Mouse (Mus musculus) fat pad, adult 2 months (tissue): ENCODE measurements at regions not wholly inside any gene's neighbourhood (a gene's known extent, or its start where the extent isn't known, plus 50 kb on each side); places are given as distances from the start of the nearest gene placed in this dataset.

ENCODE experiments used
- DNase-seq: peaks from one replicate; pipeline ENCODE4 v3.0.0-alpha.2; 2011; ENCODE audit warnings: low read depth, low spot score; ENCODE audit errors: extremely low read depth

- no peak for DNase-seq
These were observed 364.7 kb downstream of the Samd5 start for GRCm38 (mm10) chr10:9310346-9310745.

- no peak for DNase-seq
These were observed 379.0 kb downstream of the Samd5 start for GRCm38 (mm10) chr10:9296055-9296454.

DNA sequence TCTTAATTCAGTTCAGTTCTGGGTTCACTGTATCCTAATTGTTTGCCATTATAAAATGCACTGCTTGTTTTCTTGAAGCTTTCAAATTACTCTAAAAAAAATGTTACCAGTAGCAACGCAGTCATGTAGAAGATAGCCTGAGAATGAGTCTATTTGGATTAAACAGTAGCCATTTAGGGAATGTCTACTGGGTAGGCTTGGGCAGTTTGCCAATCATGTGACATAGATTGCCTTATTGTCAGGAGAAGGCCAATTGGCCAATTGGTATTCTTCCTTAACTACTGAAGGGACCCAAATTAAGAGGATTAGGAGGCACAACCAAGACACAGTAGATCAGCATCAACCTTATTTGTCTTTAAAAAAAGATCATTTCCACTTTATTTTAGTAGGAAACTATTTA is 379.7 kb downstream of the Samd5 start:
- DNase-seq: no peak

DNA sequence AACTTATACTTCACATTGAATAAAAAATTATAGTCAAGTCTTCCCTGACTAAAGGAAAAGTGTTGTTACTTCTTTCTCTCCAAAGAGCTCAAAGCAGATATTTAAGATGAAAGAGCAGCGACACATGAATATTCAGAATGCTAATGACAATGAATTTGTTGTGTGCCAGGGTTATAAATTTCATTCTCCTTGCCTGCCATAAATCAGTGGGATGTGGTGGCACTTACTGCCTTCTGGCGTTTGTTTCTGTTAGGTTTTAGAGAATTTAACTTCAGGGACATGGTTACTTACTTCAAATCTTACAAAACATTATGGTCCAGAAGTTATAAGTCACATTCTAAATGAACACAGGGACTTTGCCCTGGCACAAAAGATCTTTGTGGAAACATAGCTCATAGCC is 380.4 kb downstream of the Samd5 start:
- DNase-seq: no peak

- DNase-seq: no peak
These were observed 383.4 kb downstream of the Samd5 start for GRCm38 (mm10) chr10:9291456-9292146.

DNA sequence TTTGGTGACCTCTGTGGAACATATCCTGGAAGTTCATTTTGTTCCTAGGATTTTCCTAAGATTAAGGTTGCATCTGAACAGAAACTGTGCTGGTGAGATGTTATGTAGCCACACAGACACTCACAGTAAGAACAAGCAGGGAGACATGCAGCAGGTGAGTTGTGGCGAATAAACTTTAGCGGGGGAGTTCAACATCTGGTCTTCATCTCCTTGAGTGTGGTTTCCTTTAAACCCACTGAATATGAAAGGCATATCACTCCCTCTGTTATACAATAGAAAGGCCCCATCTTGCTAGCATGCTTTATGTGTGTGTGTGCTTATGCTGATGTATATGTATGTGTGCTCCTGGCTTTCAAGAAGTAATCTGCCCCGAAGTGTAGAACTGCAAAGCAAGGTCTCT is 387.1 kb upstream of the Sash1 start:
- no peak for DNase-seq

DNA sequence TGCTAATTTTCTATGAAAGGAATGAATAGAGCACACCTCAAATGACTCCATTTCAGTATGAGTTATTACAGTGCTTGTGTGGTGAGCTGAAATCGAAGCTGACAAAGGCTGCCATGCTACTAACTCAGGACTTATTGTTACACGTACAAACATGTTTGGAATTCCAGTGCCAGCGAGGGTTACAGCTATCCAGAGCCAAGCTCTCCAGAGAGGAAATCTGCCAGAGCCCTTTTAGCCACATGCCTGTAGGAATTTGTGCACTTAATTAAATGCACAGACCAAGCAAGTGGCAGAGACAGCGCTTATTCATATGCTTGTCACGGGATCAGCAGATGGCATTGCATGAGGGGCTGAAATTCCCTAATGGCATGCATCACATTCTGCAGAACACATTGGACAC is 386.4 kb upstream of the Sash1 start:
- DNase-seq: peak; percentile 74

DNA sequence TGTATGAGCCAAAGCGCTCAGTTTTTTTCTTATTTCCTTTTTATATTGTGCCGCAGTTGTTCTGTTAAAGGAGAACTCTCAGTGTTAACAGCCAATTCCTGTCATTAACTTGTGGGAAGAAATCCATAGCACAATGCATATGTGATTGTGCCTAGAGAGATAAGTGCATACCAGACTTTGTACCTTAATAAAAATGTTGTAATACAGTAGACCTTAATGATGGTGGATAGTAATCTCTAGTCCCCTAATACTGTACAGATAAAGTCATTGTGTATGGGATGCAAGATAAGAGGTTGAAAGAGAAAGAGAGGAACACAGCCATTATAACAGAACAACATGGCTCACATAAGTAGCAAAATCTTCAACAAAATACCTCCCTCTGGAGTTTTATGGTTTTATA is 379.7 kb upstream of the Sash1 start:
- no peak for DNase-seq

GRCm38 (mm10) chr10:9264309-9265000 is 378.6 kb upstream of the Sash1 start:
- DNase-seq: no peak

DNA sequence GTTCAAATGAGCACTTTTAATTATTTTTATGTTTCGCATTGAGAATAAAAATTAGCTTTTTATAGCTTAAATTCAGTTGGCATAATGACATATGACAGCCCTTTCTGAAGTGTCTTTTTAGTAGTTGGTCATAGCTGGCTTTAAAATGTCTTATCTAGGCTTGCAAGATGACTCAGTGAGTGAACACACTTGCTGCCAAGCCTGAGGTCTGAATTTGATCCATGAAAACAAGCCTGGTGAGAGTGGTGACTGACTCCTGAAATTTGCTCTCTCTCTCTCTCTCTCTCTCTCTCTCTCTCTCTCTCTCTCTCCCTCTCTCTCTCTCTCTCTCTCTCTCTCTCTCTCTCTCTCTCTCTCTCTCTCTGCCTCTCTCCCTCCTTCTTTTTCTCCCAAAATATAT is 372.8 kb upstream of the Sash1 start:
- no peak for DNase-seq

DNA sequence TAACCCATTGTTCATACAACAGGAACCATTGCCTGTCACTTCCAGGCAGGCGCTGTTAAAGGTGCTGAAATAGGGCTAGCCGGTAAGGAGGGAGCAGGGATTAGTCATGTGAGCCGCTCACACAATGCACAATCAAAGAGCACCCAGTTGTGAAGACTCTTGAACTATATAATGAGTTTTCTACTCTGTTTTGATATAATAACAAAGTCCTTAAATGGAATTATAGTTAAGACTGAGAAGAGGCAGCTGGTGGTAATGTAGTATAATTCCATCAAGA is 367.0 kb upstream of the Sash1 start:
- DNase-seq: no peak

GRCm38 (mm10) chr10:9252120-9252940 is 366.5 kb upstream of the Sash1 start:
- no peak for DNase-seq

DNA sequence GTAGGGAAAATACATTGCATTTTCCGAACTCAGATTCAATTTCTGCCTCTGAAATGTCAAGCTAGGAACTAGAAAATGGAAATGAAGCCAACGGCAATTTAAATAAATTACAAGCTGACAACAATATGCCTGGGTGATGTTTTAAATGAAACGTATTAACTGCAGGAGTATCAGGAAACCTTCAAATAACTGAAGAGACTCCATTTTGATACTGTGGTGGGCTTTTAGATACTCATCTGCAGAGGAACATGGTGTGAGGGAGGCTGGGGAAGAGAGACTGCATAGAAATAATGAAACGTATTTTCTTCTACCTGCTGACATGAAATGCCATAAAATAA is 357.4 kb upstream of the Sash1 start:
- DNase-seq: no peak

DNA sequence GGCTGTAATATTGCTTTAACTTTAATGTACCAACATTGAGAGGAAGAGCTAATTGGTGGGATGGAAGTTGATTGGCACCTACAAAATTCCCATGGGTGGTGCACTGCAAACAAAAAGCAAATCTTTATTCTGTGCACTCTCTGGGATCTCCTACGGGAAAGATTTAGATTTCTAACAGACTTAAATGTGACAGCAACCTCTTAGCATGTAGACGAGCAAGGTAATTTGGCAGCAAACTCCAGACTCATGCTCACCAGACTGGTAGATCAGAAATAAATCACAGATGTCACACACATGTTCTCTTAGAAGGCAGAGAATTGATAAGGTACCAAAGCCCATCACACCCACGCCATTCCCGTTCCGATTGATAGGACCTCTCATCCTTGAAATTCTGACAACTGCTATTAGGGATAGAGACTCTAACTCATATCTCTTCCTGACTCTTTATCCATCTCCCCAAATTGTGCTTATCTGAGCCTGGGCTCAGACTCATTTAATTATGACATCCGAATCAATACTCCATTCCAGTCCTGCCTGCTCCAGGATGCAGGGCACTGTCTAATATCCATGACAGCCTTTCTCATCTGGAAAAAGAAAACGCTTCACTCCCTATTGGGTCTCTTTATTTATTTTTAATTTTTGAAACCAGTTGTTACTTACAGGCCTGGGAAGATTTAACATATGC is 356.9 kb upstream of the Sash1 start:
- DNase-seq: no peak

- no peak for DNase-seq
These were observed 354.1 kb upstream of the Sash1 start for GRCm38 (mm10) chr10:9239956-9240355.

DNA sequence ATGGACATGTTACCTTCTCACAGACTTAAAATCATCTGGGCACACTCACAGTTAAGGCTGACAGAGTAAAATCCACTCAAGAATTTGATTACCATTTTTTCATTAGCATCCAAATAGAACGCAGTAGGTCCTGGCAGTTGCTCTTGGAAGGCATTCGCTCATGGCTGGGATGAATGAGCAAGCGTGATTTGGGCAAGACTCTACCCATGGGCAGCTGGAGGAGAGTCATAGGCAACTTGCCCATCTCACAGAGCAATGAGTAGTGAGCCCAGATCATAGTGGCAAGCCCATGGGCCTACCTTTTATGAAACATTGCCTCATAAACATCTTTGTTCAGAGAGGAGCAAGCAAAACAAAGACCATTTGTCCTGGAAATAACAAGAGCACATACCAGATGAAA is 345.9 kb upstream of the Sash1 start:
- DNase-seq: no peak

- no peak for DNase-seq
These were observed 343.2 kb upstream of the Sash1 start for GRCm38 (mm10) chr10:9229116-9229515.

DNA sequence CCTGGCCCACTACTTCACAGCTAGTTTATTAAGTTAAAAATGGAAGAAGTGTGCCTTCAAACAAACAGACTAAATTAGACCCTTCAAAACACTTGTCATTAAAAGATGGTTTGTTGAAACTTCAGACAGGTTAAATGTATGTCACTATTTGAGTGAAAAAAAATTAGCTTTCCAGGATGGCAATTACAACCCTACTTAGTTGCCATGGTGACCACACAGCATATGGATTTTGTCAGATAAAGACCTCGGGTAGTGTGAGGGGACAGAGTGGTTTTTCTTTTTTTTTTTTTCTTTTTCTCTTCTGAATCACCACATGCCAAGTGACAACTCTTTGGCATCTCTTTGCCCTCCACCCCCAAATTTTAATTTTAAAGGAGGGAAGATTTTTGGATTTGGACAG is 341.5 kb upstream of the Sash1 start:
- no peak for DNase-seq

DNA sequence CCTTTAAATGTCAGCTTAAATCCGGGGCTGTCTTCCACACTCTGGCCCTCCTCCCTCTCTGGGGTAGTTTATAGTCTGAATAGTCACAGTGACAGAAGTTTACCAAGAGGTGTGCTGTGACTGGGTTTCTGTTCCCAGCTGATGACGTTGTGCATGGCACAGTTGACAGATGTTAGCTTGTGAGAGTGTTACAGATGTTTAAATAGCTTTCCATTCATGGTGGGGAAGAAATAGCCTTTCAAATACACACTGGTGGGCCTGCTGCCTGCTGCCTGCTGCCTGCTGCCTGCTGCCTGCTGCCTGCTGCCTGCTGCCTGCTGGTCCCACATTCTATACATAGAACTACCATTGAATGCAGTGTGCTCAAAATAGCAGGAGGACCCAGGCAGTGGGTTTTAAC is 324.8 kb upstream of the Sash1 start:
- DNase-seq: no peak

DNA sequence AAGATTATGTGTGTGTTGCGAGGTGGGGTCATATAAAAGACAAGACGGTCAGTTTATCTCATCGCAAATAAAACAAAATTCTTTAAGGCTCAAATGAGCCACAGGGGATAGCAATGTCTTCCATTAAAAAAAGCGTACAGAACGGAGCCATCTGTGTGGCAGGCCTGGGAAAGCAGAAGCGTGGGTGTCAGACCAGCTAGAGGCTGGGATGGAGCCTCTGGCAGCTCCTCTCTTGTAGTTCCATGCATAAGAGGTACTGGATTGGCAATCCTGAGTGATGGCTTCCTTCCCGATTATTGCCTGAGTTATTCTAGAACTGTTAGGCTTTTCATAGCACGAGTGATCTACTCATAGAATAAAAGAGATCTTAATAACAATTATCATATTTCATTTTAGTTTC is 318.2 kb upstream of the Sash1 start:
- no peak for DNase-seq

DNA sequence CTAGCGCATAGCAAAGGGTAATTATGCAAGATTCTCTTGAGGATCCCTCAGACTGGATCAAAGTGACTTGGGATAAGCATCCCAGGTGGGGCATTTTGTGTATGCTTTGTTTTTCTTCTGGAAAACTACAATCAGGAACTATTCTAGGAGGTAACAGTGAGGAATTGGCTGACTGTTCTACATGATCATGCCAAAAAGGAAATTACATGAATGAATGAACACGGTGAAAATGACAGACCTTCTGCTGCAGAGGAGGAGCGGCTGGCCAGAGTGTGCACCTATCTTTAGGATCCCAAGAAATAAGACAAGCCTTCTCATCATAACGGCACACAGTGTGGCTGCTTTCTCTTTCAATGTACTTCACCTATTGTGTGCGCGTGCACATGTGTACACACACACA is 317.5 kb upstream of the Sash1 start:
- DNase-seq: no peak

DNA sequence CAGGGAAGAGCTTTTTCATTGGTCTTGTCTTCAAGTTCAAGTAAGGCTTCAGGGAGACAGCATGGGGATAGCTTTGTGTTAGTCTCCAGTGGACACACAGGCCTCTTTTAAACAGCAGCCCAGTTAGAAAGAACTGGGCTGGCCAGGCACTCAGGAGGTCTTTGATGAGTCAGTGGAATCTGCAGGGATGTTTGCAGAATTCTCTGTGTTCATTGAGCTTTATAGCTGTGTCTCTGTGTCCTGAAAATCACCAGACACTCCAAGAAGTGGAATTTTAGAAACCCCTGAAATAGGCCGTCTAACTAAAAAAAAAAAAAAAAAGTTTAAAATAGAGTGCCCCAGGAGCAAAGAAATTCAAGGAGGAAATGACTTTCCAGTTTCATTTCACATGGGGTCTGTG is 317.1 kb upstream of the Sash1 start:
- DNase-seq: no peak
